Mouse (Mus musculus) heart, embryonic 10.5 days (tissue): Measurements from ENCODE around the gene Ulk4. TPM values are rescaled to one million over a fixed set of nuclear protein-coding genes. Genes with fewer than 3 reads are reported as not detected.
A peak's percentile ranks its signal among the peaks of the same experiment; 100 is the strongest.

Experiments
- DNase-seq: peaks from one replicate; pipeline ENCODE4 v3.0.0-alpha.2; 2017; ENCODE audit warnings: low spot score
- H3K27ac ChIP-seq: fragments of 300-500 bp; sonication (generic); 2 replicates; pipeline ENCODE4 v1.5.1; 2016; ENCODE audit warnings: mild to moderate bottlenecking
- H3K27me3 ChIP-seq: fragments of 300-500 bp; sonication (generic); 2 replicates; pipeline ENCODE4 v1.6.1; 2016; ENCODE audit warnings: mild to moderate bottlenecking; ENCODE audit not compliant: poor library complexity, insufficient read depth, severe bottlenecking
- H3K36me3 ChIP-seq: fragments of 300-500 bp; sonication (generic); 2 replicates; pipeline ENCODE4 v1.6.1; 2016; ENCODE audit warnings: mild to moderate bottlenecking, moderate library complexity
- H3K4me1 ChIP-seq: fragments of 300-500 bp; sonication (generic); 2 replicates; pipeline ENCODE4 v1.6.1; 2016; ENCODE audit warnings: mild to moderate bottlenecking
- H3K4me3 ChIP-seq: fragments of 300-500 bp; sonication (generic); 2 replicates; pipeline ENCODE4 v1.5.1; 2016; ENCODE audit warnings: mild to moderate bottlenecking, moderate library complexity
- H3K9me3 ChIP-seq: fragments of 300-500 bp; sonication (generic); 2 replicates; pipeline ENCODE4 v1.6.1; 2016; ENCODE audit warnings: mild to moderate bottlenecking, moderate library complexity
- WGBS: fragments of 180-500 bp; shearing (Covaris S2); methylation state at CpG from one replicate; pipeline ENCODE4 v1.1.7; 2016; 5-methylcytosine and 5-hydroxymethylcytosine counted together
- polyA plus RNA-seq: library from polyadenylated mRNA; unstranded; fragments of >200 nt; fragmentation: Nextera tagmentation; extraction: Ambion mirVana; gene quantifications from 2 replicates; pipeline ENCODE4 v1.2.1, GENCODE M21; 2016

The Ulk4 gene
- polyA plus RNA-seq, 1 experiment from 2014 or later = 98.5 TPM

- no peaks in the 10 kb centered on the region; the same call in 1 of the 2 replicates for H3K36me3 ChIP-seq
- no peak overlapping the region for H3K4me3 ChIP-seq
- H3K9me3 ChIP-seq = no peaks in the 10 kb centered on the region
- no peak overlapping the region for H3K27ac ChIP-seq
- no peaks in the 10 kb centered on the region for H3K4me1 ChIP-seq
- 87% methylated on average over 10 of the region's 10 CpGs for WGBS
- no peaks in the 10 kb centered on the region for H3K27me3 ChIP-seq
- no peak for DNase-seq
Observed at GRCm38 (mm10) chr9:121099453-121099852, 177.5 kb downstream of the Ulk4 start.

DNA sequence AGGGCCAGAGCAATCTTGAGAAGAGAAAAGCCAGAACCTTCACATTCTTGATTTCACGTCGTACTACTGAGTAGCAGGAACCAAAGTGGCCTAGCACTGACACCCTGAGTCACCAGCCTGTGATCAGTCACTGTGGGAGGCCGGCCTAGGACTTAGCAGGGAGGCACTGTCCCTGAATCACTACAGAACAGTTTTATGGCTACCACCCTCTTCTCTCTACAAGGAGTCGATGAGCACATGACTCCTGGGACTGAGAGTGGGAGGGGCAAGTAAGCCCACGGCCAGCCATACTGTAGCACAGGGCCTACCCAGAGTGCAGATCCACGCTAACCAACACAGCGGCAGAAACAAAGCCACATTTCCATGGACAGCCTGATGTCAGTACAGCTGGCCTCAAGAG lies 183.2 kb downstream of the Ulk4 start:
- H3K4me1 ChIP-seq = no peaks in the 10 kb centered on the region
- no peak overlapping the region for H3K4me3 ChIP-seq
- no peak overlapping the region for H3K27ac ChIP-seq
- H3K36me3 ChIP-seq = no peaks in the 10 kb centered on the region
- H3K27me3 ChIP-seq = no peaks in the 10 kb centered on the region
- no peaks in the 10 kb centered on the region for H3K9me3 ChIP-seq
- DNase-seq = no peak
- 81% methylated on average over 7 of the region's 7 CpGs for WGBS

DNA sequence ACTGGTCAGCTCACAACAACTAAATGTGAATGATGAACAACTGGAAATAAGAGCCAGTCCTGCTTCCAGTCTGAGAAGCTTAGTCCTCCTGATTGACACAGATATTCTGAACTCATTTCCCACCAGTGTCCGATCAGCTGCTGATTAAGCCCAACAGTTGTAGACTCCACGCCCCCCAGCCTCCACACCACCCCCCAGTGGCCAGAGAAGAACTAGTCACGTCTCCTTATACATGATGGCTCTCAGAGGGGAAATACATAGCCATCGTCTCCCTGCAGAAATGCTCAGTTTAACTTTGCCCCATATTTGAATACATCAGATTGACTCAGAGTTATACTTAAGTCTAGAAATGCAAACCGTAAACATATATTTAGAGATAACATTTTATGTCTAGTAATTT lies 184.4 kb downstream of the Ulk4 start:
- Histone ChIP-seq H3K4me1 (peaks cover 3% of the 10 kb centered on the region; the same call in 1 of the 2 replicates), H3K4me3 (no peak overlapping the region), H3K9me3 (no peaks in the 10 kb centered on the region), H3K27ac (no peak overlapping the region), H3K36me3 (no peaks in the 10 kb centered on the region), H3K27me3 (no peaks in the 10 kb centered on the region)
- WGBS = 85% methylated on average over 5 of the region's 5 CpGs
- no peak for DNase-seq

DNA sequence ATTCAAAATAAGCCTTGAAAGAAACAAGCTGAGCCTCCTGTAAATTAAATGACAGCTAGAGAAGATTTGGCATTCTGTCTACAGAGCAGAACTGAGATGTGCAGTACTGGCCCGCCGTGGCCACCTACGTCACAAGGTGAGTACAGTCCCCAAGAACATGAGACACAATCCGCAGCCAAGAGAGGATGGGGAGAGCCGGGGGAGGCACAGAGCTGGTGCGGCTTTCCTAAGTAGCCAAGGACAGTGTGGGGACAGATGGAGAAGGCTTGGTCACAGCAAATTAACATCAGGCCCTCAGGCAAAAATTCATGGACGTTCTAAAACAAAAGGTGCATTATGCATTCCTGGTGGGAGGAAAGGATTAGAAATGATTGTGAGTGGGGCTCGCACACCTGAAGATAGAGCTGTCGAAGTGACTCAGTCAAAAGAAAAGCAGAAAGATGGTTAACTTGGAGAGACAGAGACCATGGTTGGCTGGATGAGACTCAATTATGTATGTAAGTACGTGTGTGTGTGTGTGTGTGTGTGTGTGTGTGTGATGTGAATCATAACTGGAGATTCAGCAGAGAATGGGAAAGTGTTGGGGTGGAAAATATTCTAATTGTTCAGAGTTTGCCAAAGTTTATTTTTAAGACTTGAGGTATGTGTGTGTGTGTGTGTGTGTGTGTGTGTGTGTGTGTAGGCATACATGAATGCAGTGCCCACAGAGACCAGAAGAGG lies 185.8 kb downstream of the Ulk4 start:
- Histone ChIP-seq H3K27ac (no peak overlapping the region), H3K4me3 (no peak overlapping the region), H3K4me1 (peaks cover 3% of the 10 kb centered on the region; the same call in 1 of the 2 replicates), H3K36me3 (no peaks in the 10 kb centered on the region), H3K27me3 (no peaks in the 10 kb centered on the region), H3K9me3 (no peaks in the 10 kb centered on the region)
- no peak for DNase-seq
- WGBS = 80% methylated on average over 10 of the region's 10 CpGs

GRCm38 (mm10) chr9:121087661-121088060 lies 189.3 kb downstream of the Ulk4 start:
- no peaks in the 10 kb centered on the region for H3K27me3 ChIP-seq
- peaks cover 3% of the 10 kb centered on the region; the same call in 1 of the 2 replicates for H3K4me1 ChIP-seq
- WGBS = 77% methylated on average over 8 of the region's 8 CpGs
- H3K4me3 ChIP-seq = no peak overlapping the region
- no peaks in the 10 kb centered on the region for H3K36me3 ChIP-seq
- H3K27ac ChIP-seq = no peak overlapping the region
- no peak for DNase-seq
- H3K9me3 ChIP-seq = no peaks in the 10 kb centered on the region

GRCm38 (mm10) chr9:121084191-121084590 lies 192.8 kb downstream of the Ulk4 start:
- 81% methylated on average over 4 of the region's 4 CpGs for WGBS
- no peak overlapping the region for H3K4me3 ChIP-seq
- H3K27ac ChIP-seq = no peak overlapping the region
- no peaks in the 10 kb centered on the region for H3K36me3 ChIP-seq
- DNase-seq = no peak
- H3K4me1 ChIP-seq = peaks cover 18% of the 10 kb centered on the region
- H3K9me3 ChIP-seq = no peaks in the 10 kb centered on the region
- no peaks in the 10 kb centered on the region for H3K27me3 ChIP-seq

DNA sequence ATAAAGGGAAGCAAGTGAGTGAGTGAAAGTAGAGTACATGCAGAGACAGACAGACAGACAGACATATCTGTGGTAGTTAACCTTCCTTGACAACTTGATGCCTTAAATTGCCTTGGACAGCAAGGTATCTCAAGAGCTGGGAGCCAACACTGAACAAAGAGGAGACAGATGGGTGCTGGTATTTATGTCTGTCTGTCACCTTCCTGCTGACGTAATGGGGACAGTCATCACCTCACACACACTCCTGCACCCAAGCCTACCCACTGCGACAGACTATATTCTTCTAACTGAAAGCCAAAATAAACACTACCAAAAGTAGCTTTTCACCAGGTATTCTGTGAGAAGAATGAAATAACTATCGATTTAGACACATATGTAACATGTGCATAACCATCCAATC lies 196.2 kb downstream of the Ulk4 start:
- no peaks in the 10 kb centered on the region for H3K36me3 ChIP-seq

DNA sequence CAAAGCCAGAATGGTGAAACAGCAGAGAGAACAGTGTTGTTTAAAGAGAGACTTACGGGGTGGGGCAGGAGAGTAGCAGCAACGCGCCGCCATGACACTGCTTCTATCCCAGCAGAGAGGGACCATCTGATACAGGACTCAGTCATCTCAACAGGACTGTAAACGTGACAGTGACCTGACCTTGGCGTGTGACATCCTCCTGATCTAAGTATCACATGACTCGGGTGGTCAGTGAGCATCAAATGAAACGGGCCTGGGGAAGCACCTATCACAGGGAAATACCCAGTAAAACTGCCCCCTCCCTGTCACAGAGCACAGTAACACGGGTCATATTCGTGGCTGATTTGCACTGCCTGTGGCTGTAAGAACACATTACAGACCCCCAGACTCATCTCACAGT lies 196.6 kb downstream of the Ulk4 start:
- no peaks in the 10 kb centered on the region for H3K27me3 ChIP-seq
- no peaks in the 10 kb centered on the region for H3K36me3 ChIP-seq
- H3K4me1 ChIP-seq = peaks cover 27% of the 10 kb centered on the region
- no peak overlapping the region for H3K4me3 ChIP-seq
- no peaks in the 10 kb centered on the region for H3K9me3 ChIP-seq
- WGBS = 78% methylated on average over 10 of the region's 10 CpGs
- H3K27ac ChIP-seq = peak overlapping the region; percentile 62; the same call in 1 of the 2 replicates
- DNase-seq = no peak

More for the DNA sequence above, 196.2 kb downstream of the Ulk4 start:
- H3K4me1 ChIP-seq = peaks cover 25% of the 10 kb centered on the region
- no peaks in the 10 kb centered on the region for H3K27me3 ChIP-seq
- DNase-seq = no peak
- no peak overlapping the region for H3K4me3 ChIP-seq
- H3K27ac ChIP-seq = no peak overlapping the region
- 71% methylated on average over 3 of the region's 3 CpGs for WGBS
- no peaks in the 10 kb centered on the region for H3K9me3 ChIP-seq

GRCm38 (mm10) chr9:121079388-121080088 lies 197.5 kb downstream of the Ulk4 start:
- H3K4me3 ChIP-seq = peak overlapping the region; percentile 18
- H3K27ac ChIP-seq = peak overlapping the region; percentile 82
- H3K9me3 ChIP-seq = no peaks in the 10 kb centered on the region
- DNase-seq = no peak
- no peaks in the 10 kb centered on the region for H3K27me3 ChIP-seq
- WGBS = 39% methylated on average over 9 of the region's 9 CpGs
- H3K4me1 ChIP-seq = peaks cover 30% of the 10 kb centered on the region
- no peaks in the 10 kb centered on the region for H3K36me3 ChIP-seq

- WGBS = 45% methylated on average over 12 of the region's 12 CpGs
- DNase-seq = no peak
Observed at GRCm38 (mm10) chr9:121076291-121076690, 200.7 kb downstream of the Ulk4 start.

DNA sequence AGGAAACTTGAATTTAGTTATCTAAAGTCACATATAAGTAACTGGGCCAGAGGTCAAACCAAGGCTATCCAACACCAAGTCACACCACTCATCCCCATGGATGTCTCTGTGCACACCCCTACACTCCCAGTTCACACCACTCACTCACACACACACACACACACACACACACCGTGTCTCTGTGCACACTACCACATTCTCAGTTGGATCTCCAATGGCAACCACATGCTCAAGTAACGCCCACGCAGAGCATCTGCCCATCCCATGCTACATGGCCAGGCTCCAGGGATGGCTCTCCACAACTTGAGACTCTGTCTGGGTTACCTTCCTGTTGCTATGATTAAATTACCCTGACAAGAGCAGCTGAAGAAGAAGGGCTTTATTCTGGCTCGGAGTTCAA lies 201.8 kb downstream of the Ulk4 start:
- no peak for DNase-seq
- H3K27me3 ChIP-seq = no peaks in the 10 kb centered on the region
- no peaks in the 10 kb centered on the region for H3K9me3 ChIP-seq
- peaks cover 37% of the 10 kb centered on the region for H3K4me1 ChIP-seq
- H3K36me3 ChIP-seq = no peaks in the 10 kb centered on the region
- H3K4me3 ChIP-seq = no peak overlapping the region
- WGBS = 81% methylated on average over 4 of the region's 4 CpGs
- no peak overlapping the region for H3K27ac ChIP-seq

More at GRCm38 (mm10) chr9:121076291-121076690, 200.7 kb downstream of the Ulk4 start:
- H3K4me3 ChIP-seq = no peak overlapping the region
- H3K4me1 ChIP-seq = peaks cover 41% of the 10 kb centered on the region
- no peaks in the 10 kb centered on the region for H3K27me3 ChIP-seq
- H3K36me3 ChIP-seq = no peaks in the 10 kb centered on the region
- no peak overlapping the region for H3K27ac ChIP-seq
- H3K9me3 ChIP-seq = no peaks in the 10 kb centered on the region

- H3K4me3 ChIP-seq = no peak overlapping the region
- no peak for DNase-seq
- H3K4me1 ChIP-seq = peaks cover 32% of the 10 kb centered on the region
- H3K9me3 ChIP-seq = no peaks in the 10 kb centered on the region
- 70% methylated on average over 3 of the region's 3 CpGs for WGBS
- H3K36me3 ChIP-seq = no peaks in the 10 kb centered on the region
- H3K27ac ChIP-seq = no peak overlapping the region
- no peaks in the 10 kb centered on the region for H3K27me3 ChIP-seq
Observed at GRCm38 (mm10) chr9:121074726-121075125, 202.3 kb downstream of the Ulk4 start.

DNA sequence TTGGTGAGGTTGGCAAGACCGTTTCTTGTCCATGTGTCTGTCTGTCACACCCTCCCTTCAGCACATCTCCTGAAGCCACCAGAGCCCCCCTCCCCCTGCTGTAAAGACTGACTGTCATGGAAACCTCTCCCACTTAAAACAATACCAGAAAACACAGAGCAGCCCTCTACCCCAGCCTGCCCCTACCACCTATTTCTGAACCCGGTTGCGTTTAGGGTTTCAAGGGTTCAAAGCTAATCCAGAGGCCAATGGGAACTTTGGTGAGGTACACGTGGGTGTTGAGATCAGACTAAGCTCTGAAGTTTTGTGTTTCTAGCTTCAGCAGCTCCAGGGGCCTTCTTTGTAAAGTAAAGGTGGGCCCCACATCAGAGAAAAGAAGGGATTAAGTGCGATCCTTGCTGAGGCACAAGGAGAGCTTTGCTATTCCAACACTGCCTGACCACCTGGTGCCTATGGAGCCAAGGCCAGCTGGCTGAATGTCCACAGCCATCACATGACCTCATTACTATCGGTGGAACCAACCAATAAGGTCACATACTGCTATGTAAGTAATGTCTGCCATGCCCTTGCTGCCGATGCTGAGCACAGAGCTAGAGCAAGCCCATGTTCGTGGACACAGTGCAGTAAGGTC lies 204.8 kb downstream of the Ulk4 start:
- Histone ChIP-seq H3K27me3 (no peaks in the 10 kb centered on the region), H3K4me3 (no peak overlapping the region), H3K4me1 (peaks cover 24% of the 10 kb centered on the region), H3K27ac (no peak overlapping the region), H3K9me3 (no peaks in the 10 kb centered on the region), H3K36me3 (no peaks in the 10 kb centered on the region)
- 58% methylated on average over 8 of the region's 8 CpGs for WGBS
- no peak for DNase-seq
